Mouse (Mus musculus): ENCODE measurements around the gene Per1.
A peak's percentile ranks its signal among the peaks of the same experiment; 100 is the strongest.

Gene Per1

DNA sequence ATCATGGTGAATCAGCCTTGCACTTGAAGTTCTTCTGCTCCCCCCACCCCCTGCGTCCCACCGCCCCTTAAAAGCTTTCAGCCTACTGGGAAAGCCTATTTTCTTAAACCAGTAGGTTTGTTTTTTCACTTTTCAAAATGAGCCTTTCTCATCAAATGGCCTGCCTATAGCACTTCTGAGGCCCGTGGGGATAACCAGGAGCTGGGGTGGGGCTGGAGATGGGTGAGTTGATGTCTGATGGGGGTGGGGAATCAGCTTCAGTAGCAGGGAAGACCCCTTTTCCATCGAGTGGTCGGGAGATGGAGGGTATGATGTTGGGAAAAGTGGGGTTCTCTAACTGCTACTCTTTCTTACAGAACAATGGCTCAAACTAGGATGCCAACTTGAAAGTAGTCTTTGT is 21.8 kb downstream of the Per1 start:
- no peak for DNase-seq (ENCODE audit: low read depth)

DNA sequence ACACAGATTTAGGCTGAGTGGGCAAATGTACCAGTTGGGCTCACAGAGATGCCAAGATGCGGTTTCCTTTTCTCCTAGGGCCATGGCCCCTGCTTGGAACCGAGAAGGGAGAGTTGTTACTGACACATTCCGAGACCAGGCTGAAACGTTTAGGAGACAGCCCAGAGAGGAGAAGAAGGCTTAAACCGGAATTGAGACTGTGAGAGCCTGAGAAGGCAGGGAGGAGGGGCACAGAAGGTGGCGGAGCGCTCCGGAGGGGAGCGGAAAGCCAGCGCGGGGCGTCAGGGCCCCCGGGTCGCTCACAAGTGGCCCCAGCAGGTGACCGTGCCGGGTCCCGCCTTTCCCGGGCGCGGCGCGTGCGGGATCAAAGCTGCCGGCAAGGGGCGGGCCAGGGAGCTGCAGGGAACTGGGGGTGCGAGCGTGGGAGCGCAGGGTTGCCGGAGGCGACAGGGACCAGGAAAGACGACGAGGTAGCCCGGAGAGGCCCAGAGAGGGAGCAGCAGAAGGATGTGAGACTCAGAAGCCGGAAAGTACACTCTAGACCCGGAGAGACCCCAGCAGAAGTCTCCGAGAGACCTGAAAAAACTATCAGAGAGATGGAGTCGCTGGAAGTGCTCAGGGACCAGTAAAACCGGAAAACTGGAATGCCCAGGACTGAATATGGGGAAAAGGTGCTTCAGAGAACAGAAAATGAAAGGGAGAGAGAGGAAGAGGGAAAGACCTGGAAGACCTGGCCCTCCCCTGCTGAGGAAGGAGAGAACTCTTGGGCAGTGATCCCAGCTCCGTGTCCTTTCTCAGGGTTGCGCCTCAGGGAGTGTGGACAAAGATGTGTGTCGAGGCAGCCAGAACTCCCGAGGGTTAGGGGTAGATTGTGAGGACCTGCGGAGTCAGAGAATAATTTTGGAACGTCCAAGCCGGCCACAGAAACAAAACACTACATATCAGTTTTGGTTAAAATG is 23.0 kb downstream of the Per1 start:
- DNase-seq (ENCODE audit: low read depth) = peak; percentile 49

DNA sequence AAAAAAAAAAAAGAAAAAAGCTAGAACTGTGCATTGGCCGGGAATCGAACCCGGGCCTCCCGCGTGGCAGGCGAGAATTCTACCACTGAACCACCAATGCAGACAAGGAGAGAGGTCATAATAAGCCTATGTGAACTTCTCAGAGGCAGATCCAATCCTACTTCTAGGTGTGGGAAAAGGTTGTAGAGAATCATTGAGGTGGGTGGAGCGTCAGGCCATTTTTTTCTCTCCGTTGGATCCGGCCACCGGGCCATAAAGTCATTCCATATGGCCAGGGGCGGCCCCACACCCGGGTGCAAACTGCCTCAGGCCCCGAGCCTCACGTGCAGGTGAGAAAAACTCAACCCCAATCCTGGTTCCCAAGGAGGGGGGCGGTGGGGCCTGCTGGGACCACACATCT is 23.7 kb downstream of the Per1 start:
- peak; percentile 90 for DNase-seq (ENCODE audit: low read depth)

DNA sequence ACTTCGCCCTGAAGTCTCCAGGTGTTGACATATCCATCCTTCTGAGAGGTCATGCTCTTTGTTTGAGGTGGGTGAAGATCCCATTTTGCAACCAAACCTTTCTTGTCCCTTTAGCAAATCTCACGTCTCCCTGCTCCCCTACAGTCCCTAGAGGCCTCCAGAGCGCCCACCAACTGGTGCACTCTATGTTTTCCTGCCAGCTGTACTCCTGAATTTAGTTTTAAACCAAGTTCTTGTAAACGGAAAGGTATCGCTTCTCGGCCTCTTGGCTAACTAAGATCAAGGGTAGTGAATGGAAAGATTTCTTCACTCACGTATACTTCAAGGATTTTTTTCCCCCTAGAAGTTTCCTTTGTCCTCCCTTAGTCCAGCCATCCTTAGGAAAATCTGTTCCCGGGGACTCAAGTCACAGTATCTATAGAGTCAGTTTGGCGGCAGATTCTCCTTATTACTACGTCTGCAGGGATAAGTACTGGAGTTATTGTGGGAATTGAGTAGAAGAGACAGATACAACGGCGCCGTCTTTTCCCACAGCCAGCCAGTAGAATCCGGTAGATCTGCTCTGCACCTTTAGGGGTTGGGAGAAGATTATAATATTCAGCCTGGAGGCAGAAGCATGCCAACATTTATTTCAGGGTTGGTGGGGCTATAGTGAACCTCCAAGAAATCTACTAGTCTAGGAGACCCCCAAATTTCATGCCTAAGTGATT is 24.6 kb downstream of the Per1 start:
- no peak for DNase-seq (ENCODE audit: low read depth)

DNA sequence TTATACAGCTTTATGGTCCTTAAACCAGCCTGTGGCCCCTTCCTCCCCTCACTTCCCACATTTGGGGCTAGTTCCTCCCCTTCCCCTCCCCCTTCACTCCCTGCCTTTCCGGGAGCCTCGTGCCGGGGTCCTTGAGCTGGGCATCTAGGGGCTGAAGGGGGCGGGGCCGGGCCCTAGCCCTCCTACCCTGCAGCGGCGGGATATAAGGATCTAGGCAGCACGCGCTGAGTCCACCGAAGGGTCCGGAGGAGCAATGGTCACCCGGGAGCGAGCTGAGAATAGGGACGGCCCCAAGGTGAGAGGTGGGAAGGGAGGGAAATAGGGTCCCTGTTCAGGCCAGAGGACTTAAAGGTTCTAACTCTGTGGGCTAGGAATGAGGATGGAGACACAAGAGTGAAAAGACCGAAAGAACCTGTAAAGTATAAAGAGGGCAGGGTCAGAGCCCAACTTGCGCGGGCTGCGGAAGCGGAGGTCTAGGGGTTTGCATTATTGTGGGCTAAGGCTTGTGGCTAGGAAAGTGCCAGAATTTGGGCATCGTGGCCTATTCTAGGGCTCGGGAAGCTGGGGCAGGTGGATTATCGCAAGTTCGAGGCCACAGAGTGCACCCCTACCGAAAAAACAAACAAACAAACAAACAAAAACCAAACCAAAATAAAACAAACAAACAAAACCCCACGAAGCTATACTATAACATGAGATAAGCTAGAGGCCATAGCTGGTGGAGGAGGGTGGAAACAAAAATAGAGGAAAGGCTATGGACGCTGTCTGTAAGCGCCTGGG is 25.4 kb downstream of the Per1 start, which contains the start of gene Hes7:
Hes7 (plus strand) TSS at position 184 of the 780 bp plus-strand sequence.
- no peak for DNase-seq (ENCODE audit: low read depth)

DNA sequence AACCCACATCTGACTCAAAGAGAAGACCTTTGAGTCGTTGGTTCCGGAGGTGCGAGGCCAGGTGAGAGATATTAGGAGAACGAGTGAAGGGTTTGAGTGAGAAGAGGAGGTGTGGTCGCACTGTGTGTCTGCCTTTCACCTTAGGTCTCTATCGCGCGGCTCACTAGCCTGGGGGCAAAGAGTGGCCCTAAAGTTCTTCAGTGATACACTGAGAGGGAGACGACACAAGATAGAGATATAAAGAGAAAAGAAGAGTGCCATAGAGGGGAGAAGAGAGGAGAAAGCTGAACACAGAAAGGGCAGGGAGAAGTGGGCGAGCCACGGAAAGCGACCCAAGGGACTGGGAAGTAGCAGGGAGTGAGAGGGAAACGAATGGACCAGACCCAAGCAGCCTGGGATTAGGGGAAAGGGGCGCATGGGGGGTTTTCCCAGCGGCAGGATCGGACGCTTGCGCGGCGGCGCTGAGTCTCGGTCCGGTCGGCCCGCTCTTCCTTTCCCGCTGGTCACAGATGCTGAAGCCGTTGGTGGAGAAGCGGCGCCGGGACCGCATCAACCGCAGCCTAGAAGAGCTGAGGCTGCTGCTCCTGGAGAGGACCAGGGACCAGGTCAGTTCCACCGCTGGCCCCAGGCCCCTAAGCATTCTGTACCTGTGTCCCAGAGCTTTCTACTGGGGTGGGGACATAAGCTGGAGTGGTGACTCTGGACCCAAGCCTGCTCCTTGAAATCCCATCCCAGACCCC is 26.2 kb downstream of the Per1 start:
- no peak for DNase-seq (ENCODE audit: low read depth)

DNA sequence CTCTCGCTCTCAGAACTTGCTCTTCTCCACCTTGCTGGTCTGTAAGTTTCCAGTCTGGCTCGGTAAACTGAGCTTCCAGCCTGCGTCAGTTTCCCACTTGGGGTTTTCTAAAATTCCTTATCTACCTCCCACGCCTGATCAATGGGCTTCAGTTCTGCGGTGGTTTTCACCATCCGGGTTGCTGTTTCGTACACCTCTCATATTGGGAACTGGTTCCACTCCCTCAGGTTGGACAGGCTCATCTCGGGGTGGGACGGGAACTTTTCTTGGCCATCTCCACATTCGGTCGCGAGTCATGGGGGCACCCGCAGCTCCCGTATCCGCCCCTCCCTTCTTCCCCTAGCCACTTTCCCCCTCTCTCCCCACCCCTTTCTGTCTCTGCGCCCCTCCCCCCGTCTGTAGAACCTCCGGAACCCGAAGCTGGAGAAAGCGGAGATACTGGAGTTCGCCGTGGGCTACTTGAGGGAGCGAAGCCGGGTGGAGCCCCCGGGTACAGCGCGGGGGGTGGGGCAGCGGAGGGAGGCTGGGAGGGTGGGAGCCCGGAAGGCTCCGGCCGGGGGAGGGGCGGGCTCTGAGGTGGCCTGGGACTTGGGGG is 26.8 kb downstream of the Per1 start:
- no peak for DNase-seq (ENCODE audit: low read depth)

DNA sequence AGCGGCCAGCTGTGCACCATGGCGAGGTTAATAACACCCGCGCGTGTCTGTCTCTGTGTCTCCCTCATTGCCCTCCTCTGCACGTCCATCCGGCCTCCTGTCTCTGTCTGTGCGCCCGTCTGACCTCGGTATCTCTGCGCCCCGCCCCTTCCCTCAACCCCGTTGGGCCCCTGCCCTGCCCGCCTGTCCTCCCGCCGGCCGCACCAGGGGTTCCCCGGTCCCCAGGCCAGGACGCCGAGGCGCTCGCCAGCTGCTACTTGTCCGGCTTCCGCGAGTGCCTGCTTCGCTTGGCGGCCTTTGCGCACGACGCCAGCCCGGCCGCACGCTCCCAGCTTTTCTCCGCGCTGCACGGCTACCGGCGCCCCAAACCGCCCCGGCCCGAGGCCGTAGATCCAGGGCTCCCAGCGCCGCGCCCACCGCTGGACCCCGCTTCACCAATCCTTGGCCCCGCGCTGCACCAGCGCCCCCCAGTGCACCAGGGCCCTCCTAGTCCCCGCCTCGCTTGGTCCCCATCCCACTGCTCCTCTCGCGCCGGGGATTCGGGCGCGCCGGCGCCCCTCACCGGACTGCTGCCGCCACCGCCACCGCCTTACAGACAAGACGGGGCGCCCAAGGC is 27.4 kb downstream of the Per1 start, which contains the start of gene 9130213A22Rik:
9130213A22Rik (minus strand) TSS at position 254 of the 616 bp plus-strand sequence.
- DNase-seq (ENCODE audit: low read depth) = peak; percentile 90

DNA sequence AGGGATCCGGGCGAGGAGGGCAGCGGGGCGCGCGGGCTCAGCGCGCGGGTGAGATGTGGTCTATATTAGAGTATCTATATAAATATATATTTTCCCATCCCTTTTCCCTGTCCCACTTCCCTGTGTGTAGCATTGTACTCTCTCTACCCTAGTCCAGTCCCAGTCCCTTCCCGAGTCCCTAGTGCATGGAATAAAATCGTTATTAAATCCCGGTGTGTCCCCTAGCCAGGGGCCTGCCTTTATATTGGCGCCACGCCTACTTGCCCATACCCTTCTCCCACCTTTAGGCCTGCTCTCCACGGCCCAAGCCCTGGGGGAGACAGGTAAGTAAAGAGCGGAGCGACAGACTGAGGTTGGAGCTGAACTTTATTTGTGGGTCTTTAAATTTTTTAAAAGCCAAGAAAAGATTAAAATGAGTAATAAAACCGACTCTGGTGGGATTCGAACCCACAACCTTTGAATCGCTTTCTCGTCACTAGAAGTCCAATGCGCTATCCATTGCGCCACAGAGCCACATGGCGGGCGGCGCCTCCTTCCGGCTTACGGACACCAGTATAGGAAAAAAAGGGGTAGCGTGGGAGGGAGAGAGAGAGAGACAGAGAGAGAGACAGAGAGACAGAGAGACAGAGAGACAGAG is 28.2 kb downstream of the Per1 start:
- DNase-seq (ENCODE audit: low read depth) = peak; percentile 96

DNA sequence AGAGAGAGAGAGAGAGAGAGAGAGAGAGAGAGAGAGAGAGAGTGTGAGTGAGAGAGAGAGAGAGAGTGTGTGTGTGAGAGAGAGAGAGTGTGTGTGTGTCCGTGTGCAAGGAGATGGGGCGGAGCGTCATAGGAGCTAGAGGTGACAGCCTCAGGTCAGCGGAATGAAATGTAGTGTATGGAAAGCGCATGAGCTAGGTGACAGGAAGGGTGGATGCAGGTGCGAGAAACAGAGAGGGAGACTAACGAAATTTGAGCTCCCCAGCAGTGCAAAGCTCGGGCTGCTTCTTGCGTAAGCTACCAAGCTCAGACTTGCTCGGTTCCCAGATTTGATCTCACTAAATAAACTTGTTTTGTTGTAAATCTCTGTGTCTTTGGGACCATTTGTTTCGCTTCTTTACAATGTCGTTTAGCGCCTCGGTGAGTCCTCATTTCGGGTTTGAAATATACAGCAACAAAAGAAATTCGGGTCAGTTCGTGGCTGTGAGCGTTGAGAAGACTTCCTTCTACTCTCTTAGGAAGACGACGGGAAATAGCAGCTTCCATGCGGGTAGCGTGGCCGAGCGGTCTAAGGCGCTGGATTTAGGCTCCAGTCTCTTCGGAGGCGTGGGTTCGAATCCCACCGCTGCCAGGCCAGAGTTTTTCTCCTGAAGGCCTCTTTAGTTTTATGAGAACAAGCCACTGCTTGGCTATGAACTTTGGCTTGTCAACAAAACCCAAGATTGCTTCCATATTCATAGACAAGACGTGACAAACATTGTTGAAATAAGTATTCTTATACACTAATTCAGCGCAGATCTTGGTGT is 28.9 kb downstream of the Per1 start:
- DNase-seq (ENCODE audit: low read depth) = peak; percentile 97

DNA sequence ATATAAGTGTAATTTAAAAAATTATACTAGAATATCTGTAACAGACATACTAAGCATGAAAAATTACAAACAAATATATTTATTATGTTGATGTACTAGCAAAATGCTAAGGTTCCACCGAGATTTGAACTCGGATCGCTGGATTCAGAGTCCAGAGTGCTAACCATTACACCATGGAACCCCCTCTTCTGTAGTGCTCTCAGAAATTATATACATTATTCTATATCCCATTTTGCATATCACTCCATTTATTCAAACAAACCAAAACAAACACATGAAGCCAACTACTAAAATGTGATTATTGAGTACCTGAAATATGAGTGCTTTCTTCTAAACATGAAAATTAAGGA is 29.5 kb downstream of the Per1 start:
- no peak for DNase-seq (ENCODE audit: low read depth)

DNA sequence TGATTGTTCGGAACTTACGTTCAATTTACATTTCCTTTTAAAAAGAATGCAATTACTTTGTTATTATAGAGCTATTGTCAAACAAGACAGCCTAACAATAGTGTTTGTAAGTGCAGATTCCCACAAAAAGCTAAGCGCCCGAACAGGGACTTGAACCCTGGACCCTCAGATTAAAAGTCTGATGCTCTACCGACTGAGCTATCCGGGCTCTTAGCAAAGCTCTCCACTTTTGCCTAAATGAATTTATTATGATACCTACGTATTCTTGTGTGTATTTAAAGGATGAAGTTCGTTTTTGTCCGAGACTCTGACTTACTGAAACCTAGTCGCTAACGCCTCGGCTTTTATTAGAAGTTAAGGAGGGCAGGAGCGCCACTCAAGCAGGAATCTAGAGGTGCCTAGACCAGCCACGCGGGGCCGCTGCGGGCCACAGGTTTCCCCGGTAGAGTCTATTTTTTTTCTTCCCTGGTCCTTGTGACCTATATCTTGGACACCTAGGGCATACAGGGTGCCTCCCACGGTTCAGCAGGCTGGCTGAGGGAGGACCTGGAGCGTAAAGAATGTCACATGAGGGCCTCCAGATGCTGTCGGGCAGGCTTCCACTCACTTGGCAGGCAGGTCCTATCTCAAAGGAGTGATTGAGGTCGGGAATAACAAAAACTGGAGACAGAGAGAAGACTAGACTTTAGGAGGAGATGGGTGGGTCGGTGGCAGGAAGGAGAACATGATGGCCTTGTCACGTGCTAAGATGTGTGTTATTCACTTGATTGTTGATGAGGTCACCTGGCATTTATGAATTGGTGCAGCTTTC is 30.2 kb downstream of the Per1 start:
- DNase-seq (ENCODE audit: low read depth) = peak; percentile 98

DNA sequence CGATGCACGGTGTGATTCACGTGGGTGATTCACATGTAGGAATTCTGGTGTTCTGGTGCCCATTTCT is 30.7 kb downstream of the Per1 start, which contains the start of gene Aloxe3:
Aloxe3 (plus strand) TSS at position 45 of the 67 bp plus-strand sequence.
- no peak for DNase-seq (ENCODE audit: low read depth)

DNA sequence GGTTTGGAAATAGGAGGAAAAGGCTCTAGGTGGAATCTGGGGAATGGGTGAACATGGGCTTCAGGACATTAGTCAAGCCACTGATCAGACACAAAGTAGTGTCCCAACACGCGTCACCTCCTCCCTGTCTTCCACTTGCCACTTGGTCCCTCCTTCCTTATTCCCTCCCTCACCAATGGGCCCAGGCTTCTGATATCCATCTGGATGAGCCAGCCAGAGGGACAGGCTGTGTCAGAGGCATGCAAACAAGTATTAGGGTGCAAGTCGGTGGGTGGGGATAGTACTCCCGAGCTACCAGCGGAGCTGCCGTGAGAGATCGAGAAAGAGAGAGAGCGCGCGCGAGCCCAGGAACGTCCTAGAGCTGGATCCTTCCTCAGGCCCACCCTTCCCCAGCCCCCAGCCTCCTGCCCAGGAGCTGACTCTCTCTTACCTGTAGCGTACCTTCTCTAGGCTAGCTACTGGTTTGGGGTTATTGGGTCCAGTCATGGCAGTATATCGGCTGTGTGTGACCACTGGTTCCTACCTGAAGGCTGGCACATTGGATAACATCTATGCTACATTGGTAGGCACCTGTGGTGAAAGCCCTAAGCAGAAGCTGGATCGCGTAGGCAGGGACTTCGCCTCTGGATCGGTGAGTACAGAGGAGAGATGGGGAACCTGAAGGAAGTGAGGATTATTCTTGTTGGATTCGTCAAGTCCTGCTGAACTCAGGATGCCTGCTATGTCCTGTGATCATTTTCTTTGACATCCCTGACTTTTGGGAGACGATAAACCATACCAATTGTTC is 31.1 kb downstream of the Per1 start:
- no peak for DNase-seq (ENCODE audit: low read depth)

DNA sequence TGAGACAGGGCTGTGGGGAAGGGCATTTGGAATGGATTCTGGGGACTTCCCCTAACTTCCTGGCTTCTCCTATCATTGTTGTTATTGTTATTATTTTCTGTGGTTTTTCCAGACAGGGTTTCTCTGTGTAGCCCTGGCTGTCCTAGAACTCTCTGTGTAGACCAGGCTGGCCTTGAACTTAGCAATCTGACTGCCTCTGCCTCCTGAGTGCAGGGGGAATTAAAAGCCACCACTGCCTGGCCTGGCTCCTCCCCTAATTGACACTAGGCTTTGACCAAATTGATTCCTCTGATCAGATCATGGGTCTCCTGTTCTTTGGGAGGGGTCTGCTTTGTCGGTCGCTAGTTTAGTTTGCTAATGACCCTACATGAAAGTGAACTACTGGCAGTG is 31.7 kb downstream of the Per1 start:
- no peak for DNase-seq (ENCODE audit: low read depth)

DNA sequence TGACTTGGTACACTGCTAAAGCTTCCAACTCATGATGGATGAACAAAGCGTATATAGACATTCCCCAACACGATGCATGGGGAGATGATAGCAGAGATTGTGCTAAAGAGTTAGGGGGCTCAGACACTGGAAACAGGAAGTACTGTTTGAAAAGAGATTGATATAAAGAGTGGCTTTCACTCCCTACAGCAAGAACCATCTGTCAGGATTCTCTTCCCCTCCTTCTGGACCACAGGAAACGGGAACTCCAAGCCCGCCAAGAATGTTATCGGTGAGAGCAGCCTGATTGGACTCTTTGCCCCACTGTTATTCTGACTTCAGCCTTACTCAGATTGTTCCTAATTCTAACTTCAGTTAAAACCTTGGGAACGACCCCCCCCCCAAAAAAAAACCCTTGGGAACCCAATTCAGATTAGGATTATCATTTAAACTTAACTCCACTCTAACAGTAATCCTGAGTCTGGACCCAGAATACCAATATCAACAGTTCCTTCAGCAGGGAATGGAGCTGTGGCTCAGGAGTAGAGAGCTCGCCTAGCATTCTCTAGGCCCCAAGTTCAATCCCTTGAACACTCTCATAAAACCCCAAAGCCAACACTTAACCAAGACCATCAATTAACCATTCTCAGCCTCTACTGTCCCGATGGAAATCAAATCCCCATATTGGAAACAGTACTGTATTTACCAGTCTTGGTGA is 33.6 kb downstream of the Per1 start:
- no peak for DNase-seq (ENCODE audit: low read depth)

DNA sequence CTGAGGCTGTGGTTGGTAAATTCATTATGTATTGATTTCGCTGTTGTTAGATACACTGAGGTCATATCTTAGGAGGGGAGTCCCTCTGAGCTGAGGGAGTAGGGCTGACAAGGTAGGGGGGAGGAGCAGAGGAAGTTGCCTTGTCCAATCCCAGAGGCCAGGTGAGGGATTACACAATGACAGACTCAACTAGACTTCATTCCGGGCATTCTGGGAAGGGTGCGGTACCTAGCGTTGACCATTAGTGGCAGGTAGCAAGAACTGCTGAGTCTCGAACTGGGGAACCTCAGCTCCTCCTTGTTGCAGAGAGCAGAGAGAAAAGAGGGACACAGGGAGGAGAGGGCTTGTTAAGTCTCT is 38.5 kb downstream of the Per1 start:
- no peak for DNase-seq (ENCODE audit: low read depth)

Data from 416B (cell line).